Mouse (Mus musculus): ENCODE measurements around the gene Sacs.

- no peak for TF ChIP-seq CTCF (IDR thresholded peaks at IDR 0.05; ENCODE audit: extremely low read depth, insufficient read depth, insufficient read length, insufficient replicate concordance)
- TF ChIP-seq POLR2A (IDR thresholded peaks at IDR 0.05; ENCODE audit: low read depth, low read length) = no peak
These were observed 71.9 kb downstream of the Sacs start for GRCm38 (mm10) chr14:61210111-61210510.

All from spleen, adult 2 months (tissue).